Mouse (Mus musculus) adrenal gland, postnatal 4 days (tissue): ENCODE results near the gene Arhgap17. TPM values are rescaled to one million over a fixed set of nuclear protein-coding genes. Genes with fewer than 3 reads are reported as not detected.

ENCODE experiments used
- DNase-seq, 2 experiments: peaks; one replicate each; pipeline ENCODE4 v3.0.0; 2021 to 2022; ENCODE audit warnings: low spot score in 2 of 2, mixed read lengths in 2 of 2
- total RNA-seq, 2 experiments: library from RNA; stranded (reverse); gene quantifications; 2 replicates each; pipeline ENCODE4 v1.2.3; 2021

The Arhgap17 gene
- total RNA-seq, 2 experiments from 2014 or later = 43.5 to 54.8 TPM

- DNase-seq = no peak
Measured at GRCm38 (mm10) chr7:123289176-123289575, 80.5 kb downstream of the Arhgap17 start.

- no peak for DNase-seq
Measured at GRCm38 (mm10) chr7:123287903-123288302, 81.8 kb downstream of the Arhgap17 start.

- no peak for DNase-seq
Measured at GRCm38 (mm10) chr7:123285896-123286295, 83.8 kb downstream of the Arhgap17 start.

- no peak for DNase-seq
Measured at GRCm38 (mm10) chr7:123283826-123284225, 85.9 kb downstream of the Arhgap17 start.

GRCm38 (mm10) chr7:123279797-123280196 lies 89.9 kb downstream of the Arhgap17 start:
- no peak for DNase-seq

DNA sequence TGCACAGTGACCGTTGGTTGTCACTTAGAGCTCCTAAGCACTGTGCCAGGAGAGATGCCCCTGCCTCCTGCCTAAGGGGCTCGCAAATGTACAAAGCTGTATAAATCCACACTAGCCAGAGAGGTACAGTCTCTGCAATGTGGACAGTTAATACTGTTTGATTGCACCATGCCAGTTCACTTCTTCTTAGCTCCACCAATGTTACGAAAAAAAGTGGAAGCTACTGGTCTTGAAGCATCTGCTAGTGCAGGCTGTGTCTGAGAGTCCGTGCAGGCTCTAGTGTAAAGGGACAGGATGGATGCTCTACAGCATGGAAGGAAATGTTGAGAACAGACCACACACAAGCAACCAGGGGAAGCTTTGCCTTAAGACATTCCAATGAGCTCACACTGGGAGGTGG lies 93.1 kb downstream of the Arhgap17 start:
- no peak for DNase-seq

- DNase-seq = no peak
Measured at GRCm38 (mm10) chr7:123273056-123273455, 96.7 kb downstream of the Arhgap17 start.

- no peak for DNase-seq
Measured at GRCm38 (mm10) chr7:123258103-123258502, 111.6 kb downstream of the Arhgap17 start.

GRCm38 (mm10) chr7:123254196-123254970 lies 115.3 kb downstream of the Arhgap17 start:
- no peak for DNase-seq

DNA sequence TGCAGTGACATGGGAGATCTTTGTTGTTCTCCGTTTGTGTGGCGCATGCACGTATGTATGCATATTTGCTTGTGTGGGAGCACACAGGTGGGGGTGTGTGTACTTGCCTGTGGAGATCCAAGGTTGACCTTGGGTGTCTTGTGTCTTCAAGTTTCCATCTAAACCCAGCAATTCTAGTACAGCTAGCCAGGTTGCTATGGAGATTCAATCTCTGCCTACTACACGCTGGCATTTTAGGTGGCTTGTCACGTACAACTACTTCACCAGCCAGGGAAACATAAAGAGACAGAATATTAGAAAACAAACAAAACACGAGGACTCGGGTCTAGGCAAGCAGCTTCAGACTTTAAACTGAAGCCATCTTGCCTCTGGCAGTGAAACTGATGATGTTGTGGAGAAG lies 116.3 kb downstream of the Arhgap17 start:
- DNase-seq = no peak

GRCm38 (mm10) chr7:123251343-123251742 lies 118.4 kb downstream of the Arhgap17 start:
- DNase-seq = no peak

- no peak for DNase-seq
Measured at GRCm38 (mm10) chr7:123248166-123248565, 121.5 kb downstream of the Arhgap17 start.

GRCm38 (mm10) chr7:123246504-123247084 lies 123.1 kb downstream of the Arhgap17 start:
- DNase-seq = no peak

DNA sequence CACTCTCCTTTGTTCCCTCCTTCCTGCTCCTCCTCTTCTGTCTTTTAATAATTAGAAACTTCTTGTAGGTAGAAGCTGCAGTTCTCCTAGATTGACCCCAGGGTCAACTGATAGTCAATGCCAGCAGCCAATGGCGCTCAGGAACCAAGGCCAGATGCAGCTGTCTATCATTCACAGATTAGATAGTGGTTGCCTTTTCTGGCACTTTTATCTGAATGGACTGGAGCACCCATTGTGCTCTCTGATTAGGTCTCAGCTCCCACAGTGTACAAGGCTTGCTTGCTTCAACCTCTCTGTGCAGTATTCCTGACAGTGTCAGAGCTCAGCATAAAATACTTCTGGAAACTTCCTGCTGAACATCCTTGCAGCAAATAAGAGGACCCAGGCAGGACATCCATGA lies 124.9 kb downstream of the Arhgap17 start:
- no peak for DNase-seq

DNA sequence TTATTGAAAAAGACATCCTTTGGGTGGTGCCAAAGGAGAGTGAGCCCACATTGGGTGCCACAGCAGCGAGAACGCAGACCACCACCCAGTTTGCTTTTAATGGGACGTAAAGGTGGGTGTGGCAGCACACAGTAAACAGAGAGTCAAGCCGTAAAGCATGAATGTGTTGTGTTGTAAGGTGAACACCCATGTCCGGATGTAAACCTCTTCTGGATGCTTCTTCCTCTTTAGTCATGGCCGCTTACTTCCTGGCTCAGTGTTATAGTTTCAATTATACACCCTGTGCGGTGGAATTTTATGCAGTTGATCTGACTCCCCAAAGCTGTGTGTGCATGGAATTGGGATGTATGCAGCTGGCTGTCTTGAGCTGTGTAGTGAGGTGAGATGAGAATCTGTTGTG lies 127.5 kb downstream of the Arhgap17 start:
- DNase-seq = no peak

GRCm38 (mm10) chr7:123240064-123240463 lies 129.7 kb downstream of the Arhgap17 start:
- no peak for DNase-seq

DNA sequence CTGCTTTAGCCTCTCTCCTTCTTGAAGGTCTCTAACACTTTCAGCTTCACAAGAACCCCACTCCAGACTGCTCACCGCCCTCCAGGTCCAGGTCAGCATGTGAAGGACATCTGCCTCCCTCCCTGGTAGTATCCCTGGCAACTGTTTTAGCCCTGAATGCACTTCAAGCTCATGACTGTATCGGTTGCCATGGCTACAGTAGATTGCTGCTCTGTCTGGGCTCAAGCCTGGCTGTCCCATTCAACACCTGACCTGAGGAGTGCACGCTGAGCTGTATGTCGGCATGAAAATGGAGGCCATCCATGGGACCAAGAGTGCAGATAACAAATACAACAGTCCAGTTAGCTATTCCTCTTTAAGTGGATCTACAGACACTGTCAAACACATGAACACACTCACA lies 131.1 kb downstream of the Arhgap17 start:
- no peak for DNase-seq

GRCm38 (mm10) chr7:123235449-123235848 lies 134.3 kb downstream of the Arhgap17 start:
- DNase-seq = peak in 1 of 2 experiments; percentile 18

Other genes starting within 250 kb of the Arhgap17 start
- gene Tnrc6a, start 246.0 kb downstream of the Arhgap17 start, total RNA-seq = 10 to 100 TPM; 70.3 to 76.4 TPM
- 1 to 10 TPM in 1 of 2 experiments, not detected in 1; 3.0 TPM for gene Slc5a11, start 155.1 kb downstream of the Arhgap17 start, total RNA-seq
- gene Lcmt1, start 131 bp downstream of the Arhgap17 start, total RNA-seq = 10 to 100 TPM; 34.0 to 35.7 TPM
- 1 to 10 TPM; 1.1 to 5.4 TPM for gene Aqp8, start 92.4 kb upstream of the Arhgap17 start, total RNA-seq
- 1 to 10 TPM; 5.5 to 7.1 TPM for gene Zkscan2, start 130.5 kb upstream of the Arhgap17 start, total RNA-seq